Mouse (Mus musculus) hindbrain, embryonic 16.5 days (tissue): ENCODE measurements around the gene Ccl28. TPM values are rescaled to one million over a fixed set of nuclear protein-coding genes. Genes with fewer than 3 reads are reported as not detected.
"Not testable (repeated sequence)": the region's sequence is repeated elsewhere in the genome, so short reads cannot be mapped to it uniquely, and the experiment has no call there.

Source experiments
- ATAC-seq: fragments of 200-750 bp; cut with Nextera tagmentation; 2 replicates; pipeline ENCODE4 v1.8.0; 2017; ENCODE audit warnings: moderate TSS enrichment, moderate library complexity
- H3K27ac ChIP-seq: fragments of 300-500 bp; sonication (generic); 2 replicates; pipeline ENCODE4 v1.5.1; 2014; ENCODE audit warnings: low read depth, mild to moderate bottlenecking, control low read depth, low read length, moderate library complexity
- H3K27me3 ChIP-seq: fragments of 300-500 bp; sonication (generic); replicated peaks from 2 replicates; pipeline ENCODE4 v1.6.1; 2014; ENCODE audit warnings: low read length; ENCODE audit not compliant: control insufficient read depth, insufficient read depth
- H3K36me3 ChIP-seq: fragments of 300-500 bp; sonication (generic); 2 replicates; pipeline ENCODE4 v1.6.1; 2014; ENCODE audit warnings: mild to moderate bottlenecking, low read length, moderate library complexity, mixed read lengths; ENCODE audit not compliant: control insufficient read depth, insufficient read depth
- H3K4me1 ChIP-seq: fragments of 300-500 bp; sonication (generic); 2 replicates; pipeline ENCODE4 v1.6.1; 2014; ENCODE audit warnings: low read depth, low read length; ENCODE audit not compliant: control insufficient read depth, insufficient read depth
- H3K4me2 ChIP-seq: fragments of 300-500 bp; sonication (generic); 2 replicates; pipeline ENCODE4 v1.6.1; 2014; ENCODE audit warnings: mild to moderate bottlenecking, low read length, control low read depth, moderate library complexity
- H3K4me3 ChIP-seq: fragments of 300-500 bp; sonication (generic); 2 replicates; pipeline ENCODE4 v1.5.1; 2014; ENCODE audit warnings: mild to moderate bottlenecking, low read length, control low read depth, moderate library complexity
- H3K9ac ChIP-seq: fragments of 300-500 bp; sonication (generic); 2 replicates; pipeline ENCODE4 v1.6.1; 2014; ENCODE audit warnings: low read depth, mild to moderate bottlenecking, control low read depth, low read length, moderate library complexity
- H3K9me3 ChIP-seq: fragments of 300-500 bp; sonication (generic); 2 replicates; pipeline ENCODE4 v1.6.1; 2014; ENCODE audit warnings: mild to moderate bottlenecking, low read length, moderate library complexity; ENCODE audit not compliant: control insufficient read depth
- WGBS: fragments of 180-500 bp; shearing (Covaris S2); extraction: QIAGEN DNeasy Blood & Tissue Kit; methylation state at CpG from one replicate; pipeline ENCODE4 v1.1.7; 2014; 5-methylcytosine and 5-hydroxymethylcytosine counted together
- polyA plus RNA-seq: library from polyadenylated mRNA; unstranded; fragments of >200 nt; fragmentation: Nextera tagmentation; extraction: Ambion mirVana; gene quantifications from 2 replicates; pipeline ENCODE4 v1.2.1, GENCODE M21; 2015

Gene Ccl28
- 0.26 and 0.46 TPM in 2 replicates for polyA plus RNA-seq

- Histone ChIP-seq H3K4me2 (no peak within 1 kb of the TSS), H3K36me3 (no peaks in the 10 kb centered on the region), H3K27ac (no peak within 1 kb of the TSS), H3K4me3 (no peak within 1 kb of the TSS), H3K9me3 (no peaks in the 10 kb centered on the region), H3K9ac (no peak within 1 kb of the TSS), H3K4me1 (no peaks in the 10 kb centered on the region), H3K27me3 (no peaks in the 10 kb centered on the region)
- 88% methylated on average over 6 of the region's 6 CpGs for WGBS
- ATAC-seq: no peak
Measured at GRCm38 (mm10) chr13:119623634-119624033, at the start of gene Ccl28. Gene Ccl28, plus strand, starts transcription at chr13:119623819.

GRCm38 (mm10) chr13:119596321-119597211 lies 27.1 kb upstream of the Ccl28 start:
- not testable (repeated sequence) for H3K4me3 ChIP-seq, H3K36me3 ChIP-seq, H3K27ac ChIP-seq, H3K9ac ChIP-seq, H3K4me2 ChIP-seq, H3K4me1 ChIP-seq, H3K27me3 ChIP-seq, H3K9me3 ChIP-seq
- peak; percentile 92 for ATAC-seq
- WGBS: 73% methylated on average over 14 of the region's 16 CpGs

- ATAC-seq, H3K27me3 ChIP-seq, H3K9ac ChIP-seq: not testable (repeated sequence)
Measured at GRCm38 (mm10) chr13:119598466-119598865, 25.2 kb upstream of the Ccl28 start.

GRCm38 (mm10) chr13:119599066-119599465 lies 24.6 kb upstream of the Ccl28 start:
- not testable (repeated sequence) for H3K4me3 ChIP-seq, ATAC-seq, H3K4me2 ChIP-seq, H3K27me3 ChIP-seq, H3K4me1 ChIP-seq, H3K36me3 ChIP-seq, H3K9ac ChIP-seq, H3K27ac ChIP-seq
- H3K9me3 ChIP-seq: peaks cover 12% of the 10 kb centered on the region
- 87% methylated on average over 12 of the region's 12 CpGs for WGBS

More at GRCm38 (mm10) chr13:119598466-119598865, 25.2 kb upstream of the Ccl28 start:
- H3K9me3 ChIP-seq, H3K36me3 ChIP-seq, H3K4me2 ChIP-seq, H3K27ac ChIP-seq, H3K4me3 ChIP-seq, H3K4me1 ChIP-seq: not testable (repeated sequence)

GRCm38 (mm10) chr13:119599498-119599897 lies 24.1 kb upstream of the Ccl28 start:
- not testable (repeated sequence) for H3K4me3 ChIP-seq, H3K4me2 ChIP-seq, H3K27me3 ChIP-seq, H3K9ac ChIP-seq, ATAC-seq, H3K36me3 ChIP-seq, H3K27ac ChIP-seq, H3K4me1 ChIP-seq
- peaks cover 12% of the 10 kb centered on the region for H3K9me3 ChIP-seq
- WGBS: 69% methylated on average over 2 of the region's 2 CpGs

GRCm38 (mm10) chr13:119600166-119600565 lies 23.5 kb upstream of the Ccl28 start:
- not testable (repeated sequence) for H3K27me3 ChIP-seq, ATAC-seq, H3K4me2 ChIP-seq, H3K36me3 ChIP-seq, H3K4me1 ChIP-seq, H3K9ac ChIP-seq, H3K4me3 ChIP-seq, H3K27ac ChIP-seq
- H3K9me3 ChIP-seq: peaks cover 12% of the 10 kb centered on the region

GRCm38 (mm10) chr13:119602688-119603331 lies 20.8 kb upstream of the Ccl28 start:
- not testable (repeated sequence) for H3K9ac ChIP-seq, H3K4me2 ChIP-seq, H3K4me3 ChIP-seq, ATAC-seq, H3K4me1 ChIP-seq, H3K27me3 ChIP-seq, H3K36me3 ChIP-seq, H3K9me3 ChIP-seq, H3K27ac ChIP-seq
- WGBS: 39% methylated on average over 12 of the region's 13 CpGs

GRCm38 (mm10) chr13:119603890-119604289 lies 19.7 kb upstream of the Ccl28 start:
- not testable (repeated sequence) for H3K9ac ChIP-seq, H3K4me2 ChIP-seq, H3K9me3 ChIP-seq, H3K4me1 ChIP-seq, H3K4me3 ChIP-seq, H3K27ac ChIP-seq, H3K27me3 ChIP-seq, H3K36me3 ChIP-seq
- 94% methylated on average over 6 of the region's 8 CpGs for WGBS
- 0 out of 2 replicates have a peak, but pooled peaks have one; percentile 21 for ATAC-seq

- not testable (repeated sequence) for H3K9ac ChIP-seq, H3K9me3 ChIP-seq, H3K4me1 ChIP-seq, H3K27ac ChIP-seq, H3K4me3 ChIP-seq, H3K4me2 ChIP-seq, H3K27me3 ChIP-seq, H3K36me3 ChIP-seq
- peak; percentile 7; the same call in 1 of the 2 replicates for ATAC-seq
- WGBS: 92% methylated on average over 7 of the region's 9 CpGs
Measured at GRCm38 (mm10) chr13:119604322-119604721, 19.3 kb upstream of the Ccl28 start.
